Mouse (Mus musculus) liver, embryonic 14.5 days (tissue): ENCODE results near the gene Rxfp4. TPM values are rescaled to one million over a fixed set of nuclear protein-coding genes. Genes with fewer than 3 reads are reported as not detected.

Experiments used
- ATAC-seq: fragments of 200-750 bp; cut with Nextera tagmentation; 2 replicates; pipeline ENCODE4 v1.8.0; 2017; ENCODE audit warnings: moderate number of reproducible peaks, mild to moderate bottlenecking, moderate library complexity; ENCODE audit not compliant: insufficient read depth
- DNase-seq, 3 experiments: peaks; one replicate each; pipeline ENCODE4 v3.0.0-alpha.2; 2012 to 2013; ENCODE audit warnings: low read depth in 3 of 3, low spot score in 3 of 3
- H3K27ac ChIP-seq: fragments of 300-500 bp; sonication (generic); 2 replicates; pipeline ENCODE4 v1.5.1; 2014; ENCODE audit warnings: moderate library complexity, mild to moderate bottlenecking, control low read depth, inconsistent platforms
- H3K27me3 ChIP-seq: fragments of 300-500 bp; sonication (generic); 2 replicates; pipeline ENCODE4 v1.6.1; 2014; ENCODE audit warnings: mild to moderate bottlenecking, low read length, moderate library complexity; ENCODE audit not compliant: control insufficient read depth, insufficient read depth
- H3K36me3 ChIP-seq: fragments of 300-500 bp; sonication (generic); replicated peaks from 2 replicates; pipeline ENCODE4 v1.6.1; 2014; ENCODE audit warnings: low read depth; ENCODE audit not compliant: control insufficient read depth, insufficient read depth
- H3K4me1 ChIP-seq, 2 experiments: fragments of 200-500 bp in 1 of 2; fragments of 300-500 bp in 1 of 2; sonication (generic) in 1 of 2; replicated peaks; 2 replicates each; pipeline ENCODE4 v1.6.1; 2012 to 2014; ENCODE audit warnings: antibody characterized with exemption in 1 of 2, inconsistent platforms in 1 of 2, low read length in 1 of 2; ENCODE audit not compliant: control insufficient read depth in 2 of 2, insufficient read depth in 2 of 2
- H3K4me2 ChIP-seq: fragments of 300-500 bp; sonication (generic); 2 replicates; pipeline ENCODE4 v1.6.1; 2014; ENCODE audit warnings: low read depth, mild to moderate bottlenecking, control low read depth, moderate library complexity
- H3K4me3 ChIP-seq, 2 experiments: fragments of 200-500 bp in 1 of 2; fragments of 300-500 bp in 1 of 2; sonication (generic) in 1 of 2; 2 replicates each; pipeline ENCODE4 v1.5.1; 2012 to 2014; ENCODE audit warnings: low read depth in 2 of 2, low read length in 2 of 2, mild to moderate bottlenecking in 2 of 2, control low read depth in 1 of 2, inconsistent platforms in 1 of 2, moderate library complexity in 1 of 2; ENCODE audit not compliant: insufficient read depth in 1 of 2
- H3K9ac ChIP-seq: fragments of 300-500 bp; sonication (generic); replicated peaks from 2 replicates; pipeline ENCODE4 v1.6.1; 2014; ENCODE audit warnings: mild to moderate bottlenecking, control low read depth, moderate library complexity
- H3K9me3 ChIP-seq: fragments of 300-500 bp; sonication (generic); 2 replicates; pipeline ENCODE4 v1.6.1; 2016; ENCODE audit warnings: low read length, mixed read lengths; ENCODE audit not compliant: control insufficient read depth
- CTCF ChIP-seq: IDR thresholded peaks from 2 replicates; pipeline ENCODE4 v1.5.1; 2016; ENCODE audit warnings: antibody characterized with exemption, low read depth, control low read depth
- EP300 ChIP-seq: IDR thresholded peaks from 2 replicates; pipeline ENCODE4 v1.6.1; 2016; ENCODE audit warnings: antibody characterized with exemption, low read depth
- WGBS: fragments of 180-500 bp; shearing (Covaris S2); extraction: QIAGEN DNeasy Blood & Tissue Kit; methylation state at CpG from one replicate; pipeline ENCODE4 v1.1.7; 2014; ENCODE audit not compliant: insufficient replicate concordance; 5-methylcytosine and 5-hydroxymethylcytosine counted together
- polyA plus RNA-seq, 2 experiments: library from polyadenylated mRNA; depleted of rRNA in 1 of 2; stranded (reverse) in 1 of 2; unstranded in 1 of 2; fragments of >200 nt; fragmentation: Nextera tagmentation in 1 of 2; extraction: Ambion mirVana in 1 of 2; gene quantifications; 2 replicates each; pipeline versions ENCODE4 v1.2.1 to v1.2.3; 2012 to 2014

The Rxfp4 gene
- polyA plus RNA-seq, 2 experiments, result not detected

- H3K4me2 ChIP-seq, result peak overlapping the region; percentile 98
- H3K27ac ChIP-seq, result peak overlapping the region; percentile 59
- DNase-seq, result no peak
- no peaks in the 10 kb centered on the region for H3K27me3 ChIP-seq
- WGBS, result under 1% methylated on average over 24 of the region's 24 CpGs
- no peaks in the 10 kb centered on the region for H3K9me3 ChIP-seq
- no peaks in the 10 kb centered on the region for H3K36me3 ChIP-seq
- H3K4me3 ChIP-seq, result peak overlapping the region; percentile 56 to 80
- H3K9ac ChIP-seq, result peak overlapping the region; percentile 78
- TF ChIP-seq EP300 (no peak), CTCF (no peak)
- ATAC-seq, result no peak
- peaks cover 21 to 56% of the 10 kb centered on the region in 2 experiments for H3K4me1 ChIP-seq
These were observed 30.6 kb downstream of the Rxfp4 start for GRCm38 (mm10) chr3:88622113-88622940.

DNA sequence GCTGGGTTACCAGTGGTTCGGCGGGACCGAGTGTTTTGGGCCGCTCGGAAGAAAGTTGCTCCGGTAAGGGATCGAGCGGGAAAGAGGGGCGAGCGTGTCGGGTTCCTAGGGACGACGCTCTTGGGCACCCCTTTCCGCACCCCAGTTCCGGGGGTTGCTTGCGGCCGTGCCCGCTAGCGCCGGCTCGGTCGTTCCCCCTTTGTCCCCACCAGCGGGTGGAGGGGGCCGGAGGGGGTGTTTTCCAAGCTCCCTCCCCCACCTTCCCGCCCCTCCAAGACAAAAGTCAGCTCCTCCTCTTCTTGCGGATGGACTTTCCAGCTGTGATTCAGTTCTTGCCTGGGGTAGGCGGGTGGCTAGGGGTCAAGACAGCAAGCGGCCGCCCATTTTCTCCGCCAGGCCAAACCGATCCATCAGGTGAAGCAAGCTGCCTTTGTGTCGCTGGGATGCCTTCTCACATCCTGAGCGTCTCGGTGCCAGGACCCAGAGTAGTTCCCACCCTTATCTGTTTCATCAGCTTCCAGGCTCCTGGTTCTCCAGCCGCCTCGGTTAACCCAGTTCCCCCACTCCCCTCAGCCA, 31.3 kb downstream of the Rxfp4 start:
- DNase-seq, result no peak
- no peak for TF ChIP-seq CTCF
- no peak for TF ChIP-seq EP300
- Histone ChIP-seq H3K4me3 (peak overlapping the region; percentile 56 to 80), H3K4me2 (peak overlapping the region; percentile 98), H3K27ac (peak overlapping the region; percentile 59), H3K9ac (peak overlapping the region; percentile 78), H3K9me3 (no peaks in the 10 kb centered on the region), H3K4me1 (peaks cover 15 to 49% of the 10 kb centered on the region in 2 experiments), H3K27me3 (no peaks in the 10 kb centered on the region), H3K36me3 (no peaks in the 10 kb centered on the region)
- no peak; the same call in 1 of the 2 replicates for ATAC-seq
- WGBS, result under 1% methylated on average over 36 of the region's 36 CpGs

GRCm38 (mm10) chr3:88620992-88621536, 31.9 kb downstream of the Rxfp4 start:
- H3K27ac ChIP-seq, result peak overlapping the region; percentile 10
- peak overlapping the region; percentile 78 for H3K9ac ChIP-seq
- H3K9me3 ChIP-seq, result no peaks in the 10 kb centered on the region
- DNase-seq (no peak), ATAC-seq (peak; percentile 66)
- H3K4me1 ChIP-seq, result peaks cover 15 to 44% of the 10 kb centered on the region in 2 experiments
- TF ChIP-seq CTCF, result no peak
- no peak for TF ChIP-seq EP300
- peak overlapping the region; percentile 56 to 80 for H3K4me3 ChIP-seq
- H3K27me3 ChIP-seq, result no peaks in the 10 kb centered on the region
- WGBS, result under 1% methylated on average over 64 of the region's 64 CpGs
- peak overlapping the region; percentile 98 for H3K4me2 ChIP-seq
- H3K36me3 ChIP-seq, result no peaks in the 10 kb centered on the region

DNA sequence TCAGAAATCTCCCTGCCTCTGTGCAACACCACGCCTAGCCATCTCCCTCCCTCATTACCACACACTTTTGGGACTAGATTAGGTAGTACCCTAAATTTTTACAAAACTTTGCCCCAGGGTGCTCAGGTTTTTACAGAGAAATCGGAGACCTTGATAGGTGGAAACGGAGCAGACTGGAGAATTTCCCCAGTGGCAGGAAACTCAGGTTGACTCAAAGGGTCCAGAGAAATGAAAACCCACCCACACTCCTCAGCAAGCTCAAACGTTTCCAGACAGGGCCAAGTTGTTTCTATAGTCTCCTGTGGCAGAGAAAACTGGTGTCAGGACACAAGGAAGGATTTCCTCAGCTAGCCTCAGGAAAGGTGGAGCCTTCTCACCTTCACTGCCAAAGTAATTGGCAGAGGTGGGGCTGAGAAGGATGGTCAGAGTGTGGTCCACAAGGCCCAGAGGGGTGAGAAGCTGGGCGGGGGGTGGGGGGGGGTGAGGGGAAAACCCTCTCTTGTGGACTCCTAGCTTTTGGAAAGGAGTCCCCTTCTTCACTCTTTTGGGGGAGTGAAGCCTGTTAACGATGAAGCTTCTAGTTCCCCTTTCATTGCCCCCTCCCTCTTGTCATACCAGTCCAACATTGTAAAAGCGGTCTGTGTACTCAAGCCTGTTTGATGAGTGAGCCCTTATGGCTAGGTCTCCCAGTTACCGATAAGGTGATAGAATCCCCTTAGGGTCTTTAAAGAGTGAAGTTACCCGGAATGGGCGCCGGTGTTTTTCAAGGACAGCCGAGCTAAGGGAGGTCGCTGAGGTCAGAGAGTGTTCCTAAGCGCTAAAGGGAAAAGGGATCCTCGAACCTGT, 32.6 kb downstream of the Rxfp4 start:
- H3K4me1 ChIP-seq, result peaks cover 15 to 41% of the 10 kb centered on the region in 2 experiments
- H3K4me2 ChIP-seq, result peak overlapping the region; percentile 98
- no peaks in the 10 kb centered on the region for H3K36me3 ChIP-seq
- no peak for ATAC-seq
- H3K27me3 ChIP-seq, result no peaks in the 10 kb centered on the region
- no peak for DNase-seq
- H3K27ac ChIP-seq, result no peak overlapping the region
- TF ChIP-seq CTCF (no peak), EP300 (no peak)
- peak overlapping the region; percentile 78; the same call in 1 of the 2 replicates for H3K9ac ChIP-seq
- H3K4me3 ChIP-seq, result peak overlapping the region; percentile 56 to 80
- H3K9me3 ChIP-seq, result no peaks in the 10 kb centered on the region
- WGBS, result 11% methylated on average over 15 of the region's 15 CpGs
